Mouse (Mus musculus): ENCODE measurements around the gene Asl. TPM values are rescaled to one million over a fixed set of nuclear protein-coding genes. Genes with fewer than 3 reads are reported as not detected.

The Asl gene
- polyA plus RNA-seq, 1 experiment: 37.1 TPM

- Histone ChIP-seq H3K27ac (ENCODE audit: control insufficient read depth, insufficient read depth, low read depth, low read length, poor library complexity) (no peak overlapping the region), H3K4me1 (ENCODE audit: control insufficient read depth, insufficient read depth, low read length) (no peaks in the 10 kb centered on the region), H3K4me3 (replicated peaks; ENCODE audit: control insufficient read depth, low read depth, low read length) (no peak overlapping the region)
- TF ChIP-seq CTCF (IDR thresholded peaks at IDR 0.05; ENCODE audit: control insufficient read depth, insufficient read depth, low read length) (no peak), POLR2A (IDR thresholded peaks at IDR 0.05; ENCODE audit: borderline replicate concordance, control insufficient read depth, low read depth, low read length) (no peak)
- 88% methylated on average over 7 of the region's 7 CpGs for WGBS
Measured at GRCm38 (mm10) chr5:129994989-129995388, 34.1 kb downstream of the Asl start.

- H3K4me1 ChIP-seq (ENCODE audit: control insufficient read depth, insufficient read depth, low read length): no peaks in the 10 kb centered on the region
- H3K27ac ChIP-seq (ENCODE audit: control insufficient read depth, insufficient read depth, low read depth, low read length, poor library complexity): no peak overlapping the region
- TF ChIP-seq POLR2A (IDR thresholded peaks at IDR 0.05; ENCODE audit: borderline replicate concordance, control insufficient read depth, low read depth, low read length) (no peak), CTCF (IDR thresholded peaks at IDR 0.05; ENCODE audit: control insufficient read depth, insufficient read depth, low read length) (no peak)
- 83% methylated on average over 14 of the region's 14 CpGs for WGBS
- no peak overlapping the region for H3K4me3 ChIP-seq (replicated peaks; ENCODE audit: control insufficient read depth, low read depth, low read length)
Measured at GRCm38 (mm10) chr5:129993374-129993773, 35.7 kb downstream of the Asl start.

- Histone ChIP-seq H3K4me1 (ENCODE audit: control insufficient read depth, insufficient read depth, low read length) (no peaks in the 10 kb centered on the region), H3K27ac (ENCODE audit: control insufficient read depth, insufficient read depth, low read depth, low read length, poor library complexity) (no peak overlapping the region), H3K4me3 (replicated peaks; ENCODE audit: control insufficient read depth, low read depth, low read length) (no peak overlapping the region)
- 69% methylated on average over 5 of the region's 5 CpGs for WGBS
- TF ChIP-seq POLR2A (IDR thresholded peaks at IDR 0.05; ENCODE audit: borderline replicate concordance, control insufficient read depth, low read depth, low read length) (no peak), CTCF (IDR thresholded peaks at IDR 0.05; ENCODE audit: control insufficient read depth, insufficient read depth, low read length) (no peak)
Measured at GRCm38 (mm10) chr5:129991898-129992297, 37.1 kb downstream of the Asl start.

- H3K27ac ChIP-seq (ENCODE audit: control insufficient read depth, insufficient read depth, low read depth, low read length, poor library complexity): no peak overlapping the region
- 87% methylated on average over 13 of the region's 13 CpGs for WGBS
- H3K4me1 ChIP-seq (ENCODE audit: control insufficient read depth, insufficient read depth, low read length): no peaks in the 10 kb centered on the region
- H3K4me3 ChIP-seq (replicated peaks; ENCODE audit: control insufficient read depth, low read depth, low read length): no peak overlapping the region
- no peak for TF ChIP-seq POLR2A (IDR thresholded peaks at IDR 0.05; ENCODE audit: borderline replicate concordance, control insufficient read depth, low read depth, low read length)
- TF ChIP-seq CTCF (IDR thresholded peaks at IDR 0.05; ENCODE audit: control insufficient read depth, insufficient read depth, low read length): no peak
Measured at GRCm38 (mm10) chr5:129989376-129989775, 39.7 kb downstream of the Asl start.

- Histone ChIP-seq H3K27ac (ENCODE audit: control insufficient read depth, insufficient read depth, low read depth, low read length, poor library complexity) (0 out of 2 replicates have a peak overlapping the region, but pooled peaks have one; percentile 31), H3K4me1 (ENCODE audit: control insufficient read depth, insufficient read depth, low read length) (no peaks in the 10 kb centered on the region; the same call in 1 of the 2 replicates), H3K4me3 (replicated peaks; ENCODE audit: control insufficient read depth, low read depth, low read length) (no peak overlapping the region)
- TF ChIP-seq CTCF (IDR thresholded peaks at IDR 0.05; ENCODE audit: control insufficient read depth, insufficient read depth, low read length): no peak
- TF ChIP-seq POLR2A (IDR thresholded peaks at IDR 0.05; ENCODE audit: borderline replicate concordance, control insufficient read depth, low read depth, low read length): no peak
- WGBS: 69% methylated on average over 3 of the region's 3 CpGs
Measured at GRCm38 (mm10) chr5:129980216-129980615, 48.8 kb downstream of the Asl start.

GRCm38 (mm10) chr5:129978608-129979007 lies 50.4 kb downstream of the Asl start:
- 71% methylated on average over 5 of the region's 5 CpGs for WGBS
- no peak overlapping the region for H3K27ac ChIP-seq (ENCODE audit: control insufficient read depth, insufficient read depth, low read depth, low read length, poor library complexity)
- H3K4me1 ChIP-seq (ENCODE audit: control insufficient read depth, insufficient read depth, low read length): no peaks in the 10 kb centered on the region; the same call in 1 of the 2 replicates
- no peak overlapping the region for H3K4me3 ChIP-seq (replicated peaks; ENCODE audit: control insufficient read depth, low read depth, low read length)
- TF ChIP-seq POLR2A (IDR thresholded peaks at IDR 0.05; ENCODE audit: borderline replicate concordance, control insufficient read depth, low read depth, low read length) (no peak), CTCF (IDR thresholded peaks at IDR 0.05; ENCODE audit: control insufficient read depth, insufficient read depth, low read length) (no peak)

- Histone ChIP-seq H3K27ac (ENCODE audit: control insufficient read depth, insufficient read depth, low read depth, low read length, poor library complexity) (peak overlapping the region; percentile 35), H3K4me3 (replicated peaks; ENCODE audit: control insufficient read depth, low read depth, low read length) (no peak overlapping the region), H3K4me1 (ENCODE audit: control insufficient read depth, insufficient read depth, low read length) (no peaks in the 10 kb centered on the region; the same call in 1 of the 2 replicates)
- no peak for TF ChIP-seq POLR2A (IDR thresholded peaks at IDR 0.05; ENCODE audit: borderline replicate concordance, control insufficient read depth, low read depth, low read length)
- no peak for TF ChIP-seq CTCF (IDR thresholded peaks at IDR 0.05; ENCODE audit: control insufficient read depth, insufficient read depth, low read length)
- 79% methylated on average over 4 of the region's 4 CpGs for WGBS
Measured at GRCm38 (mm10) chr5:129977768-129978167, 51.3 kb downstream of the Asl start.

GRCm38 (mm10) chr5:129974866-129975311 lies 54.2 kb downstream of the Asl start:
- no peak overlapping the region for H3K4me3 ChIP-seq (replicated peaks; ENCODE audit: control insufficient read depth, low read depth, low read length)
- 62% methylated on average over 4 of the region's 4 CpGs for WGBS
- no peaks in the 10 kb centered on the region; the same call in none of the 2 replicates for H3K4me1 ChIP-seq (ENCODE audit: control insufficient read depth, insufficient read depth, low read length)
- peak overlapping the region; percentile 79 for H3K27ac ChIP-seq (ENCODE audit: control insufficient read depth, insufficient read depth, low read depth, low read length, poor library complexity)
- TF ChIP-seq POLR2A (IDR thresholded peaks at IDR 0.05; ENCODE audit: borderline replicate concordance, control insufficient read depth, low read depth, low read length) (no peak), CTCF (IDR thresholded peaks at IDR 0.05; ENCODE audit: control insufficient read depth, insufficient read depth, low read length) (no peak)

- H3K4me3 ChIP-seq (replicated peaks; ENCODE audit: control insufficient read depth, low read depth, low read length): no peak overlapping the region
- WGBS: 74% methylated on average over 4 of the region's 4 CpGs
- H3K27ac ChIP-seq (ENCODE audit: control insufficient read depth, insufficient read depth, low read depth, low read length, poor library complexity): peak overlapping the region; percentile 59
- no peak for TF ChIP-seq POLR2A (IDR thresholded peaks at IDR 0.05; ENCODE audit: borderline replicate concordance, control insufficient read depth, low read depth, low read length)
- TF ChIP-seq CTCF (IDR thresholded peaks at IDR 0.05; ENCODE audit: control insufficient read depth, insufficient read depth, low read length): no peak
- no peaks in the 10 kb centered on the region; the same call in none of the 2 replicates for H3K4me1 ChIP-seq (ENCODE audit: control insufficient read depth, insufficient read depth, low read length)
Measured at GRCm38 (mm10) chr5:129974354-129974753, 54.7 kb downstream of the Asl start.
